Mouse (Mus musculus) brain, embryonic 18.5 days (tissue): ENCODE measurements around the gene Xpr1.

Source experiments
- DNase-seq: peaks from one replicate; pipeline ENCODE4 v3.0.0-alpha.2; 2012; ENCODE audit warnings: low read depth, low spot score

Gene Xpr1

GRCm38 (mm10) chr1:155416701-155417677, at the start of gene Xpr1:
Gene Xpr1 (minus strand): TSS chr1:155417415.
- DNase-seq = peak; percentile 91

GRCm38 (mm10) chr1:155463442-155463841, 46.2 kb upstream of the Xpr1 start:
- DNase-seq = no peak

GRCm38 (mm10) chr1:155462582-155462981, 45.4 kb upstream of the Xpr1 start:
- no peak for DNase-seq

- DNase-seq = no peak
These were observed 40.3 kb upstream of the Xpr1 start for GRCm38 (mm10) chr1:155457532-155457931.

GRCm38 (mm10) chr1:155453180-155453579, 36.0 kb upstream of the Xpr1 start:
- no peak for DNase-seq

GRCm38 (mm10) chr1:155448932-155449331, 31.7 kb upstream of the Xpr1 start:
- no peak for DNase-seq

- DNase-seq = no peak
These were observed 30.1 kb upstream of the Xpr1 start for GRCm38 (mm10) chr1:155447277-155447676.

- DNase-seq = no peak
These were observed 25.9 kb upstream of the Xpr1 start for GRCm38 (mm10) chr1:155443115-155443514.

GRCm38 (mm10) chr1:155442521-155443001, 25.3 kb upstream of the Xpr1 start:
- no peak for DNase-seq

GRCm38 (mm10) chr1:155439551-155439950, 22.3 kb upstream of the Xpr1 start:
- DNase-seq = no peak

GRCm38 (mm10) chr1:155438525-155438924, 21.3 kb upstream of the Xpr1 start:
- no peak for DNase-seq

- no peak for DNase-seq
These were observed 12.1 kb upstream of the Xpr1 start for GRCm38 (mm10) chr1:155429304-155429703.

- DNase-seq = no peak
These were observed 10.1 kb upstream of the Xpr1 start for GRCm38 (mm10) chr1:155427126-155427865.

- DNase-seq = no peak
These were observed 8.6 kb upstream of the Xpr1 start for GRCm38 (mm10) chr1:155425743-155426315.

- DNase-seq = no peak
These were observed 8.1 kb upstream of the Xpr1 start for GRCm38 (mm10) chr1:155425285-155425684.

GRCm38 (mm10) chr1:155423801-155424200, 6.6 kb upstream of the Xpr1 start:
- DNase-seq = no peak

- no peak for DNase-seq
These were observed 4.8 kb upstream of the Xpr1 start for GRCm38 (mm10) chr1:155422022-155422421.

GRCm38 (mm10) chr1:155416147-155416700, 991 bp downstream of the Xpr1 start:
- DNase-seq = no peak

GRCm38 (mm10) chr1:155415421-155415820, 1.8 kb downstream of the Xpr1 start:
- no peak for DNase-seq

- DNase-seq = no peak
These were observed 4.5 kb downstream of the Xpr1 start for GRCm38 (mm10) chr1:155412705-155413104.

- no peak for DNase-seq
These were observed 8.6 kb downstream of the Xpr1 start for GRCm38 (mm10) chr1:155408577-155408966.
